Mouse (Mus musculus) limb, embryonic 11.5 days (tissue): ENCODE results near the gene Rassf4. TPM values are rescaled to one million over a fixed set of nuclear protein-coding genes. Genes with fewer than 3 reads are reported as not detected.

Experiments used
- ATAC-seq: fragments of 200-750 bp; cut with Nextera tagmentation; 2 replicates; pipeline ENCODE4 v1.8.0; 2017; ENCODE audit warnings: low read depth; ENCODE audit not compliant: insufficient number of reproducible peaks, low FRiP score, low TSS enrichment
- DNase-seq: peaks from one replicate; pipeline ENCODE4 v3.0.0-alpha.2; 2015; ENCODE audit warnings: low spot score
- H3K27ac ChIP-seq: fragments of 300-500 bp; sonication (generic); replicated peaks from 2 replicates; pipeline ENCODE4 v1.5.1; 2014; ENCODE audit warnings: low read depth, mild to moderate bottlenecking, low read length
- H3K27me3 ChIP-seq: fragments of 300-500 bp; sonication (generic); 2 replicates; pipeline ENCODE4 v1.6.1; 2014; ENCODE audit warnings: mild to moderate bottlenecking, low read length, mixed read lengths; ENCODE audit not compliant: control insufficient read depth, insufficient read depth
- H3K36me3 ChIP-seq: fragments of 300-500 bp; sonication (generic); 2 replicates; pipeline ENCODE4 v1.6.1; 2014; ENCODE audit warnings: mild to moderate bottlenecking, low read length, moderate library complexity, mixed read lengths; ENCODE audit not compliant: control insufficient read depth, insufficient read depth
- H3K4me1 ChIP-seq: fragments of 300-500 bp; sonication (generic); 2 replicates; pipeline ENCODE4 v1.6.1; 2014; ENCODE audit warnings: low read length, mixed read lengths; ENCODE audit not compliant: control insufficient read depth, insufficient read depth
- H3K4me2 ChIP-seq: fragments of 300-500 bp; sonication (generic); 2 replicates; pipeline ENCODE4 v1.6.1; 2014; ENCODE audit warnings: low read depth, mild to moderate bottlenecking, moderate library complexity; ENCODE audit not compliant: severe bottlenecking
- H3K4me3 ChIP-seq: fragments of 300-500 bp; sonication (generic); 2 replicates; pipeline ENCODE4 v1.5.1; 2014; ENCODE audit warnings: low read depth, low read length
- H3K9ac ChIP-seq: fragments of 300-500 bp; sonication (generic); 2 replicates; pipeline ENCODE4 v1.6.1; 2014; ENCODE audit warnings: mild to moderate bottlenecking, low read length
- H3K9me3 ChIP-seq: fragments of 300-500 bp; sonication (generic); 2 replicates; pipeline ENCODE4 v1.6.1; 2016; ENCODE audit warnings: low read length; ENCODE audit not compliant: control insufficient read depth
- WGBS: fragments of 180-500 bp; shearing (Covaris S2); extraction: QIAGEN DNeasy Blood & Tissue Kit; methylation state at CpG from one replicate; pipeline ENCODE4 v1.1.7; 2014; 5-methylcytosine and 5-hydroxymethylcytosine counted together
- polyA plus RNA-seq: library from polyadenylated mRNA; unstranded; fragments of >200 nt; fragmentation: Nextera tagmentation; extraction: Ambion mirVana; gene quantifications from 2 replicates; pipeline ENCODE4 v1.2.1, GENCODE M21; 2014

Gene Rassf4
- polyA plus RNA-seq, 1 experiment from 2014 or later: 8.1 TPM

GRCm38 (mm10) chr6:116679563-116680288, 6.0 kb upstream of the Rassf4 start:
- ATAC-seq (no peak), DNase-seq (no peak)
- Histone ChIP-seq H3K36me3 (no peaks in the 10 kb centered on the region), H3K27ac (no peak overlapping the region), H3K4me3 (no peak overlapping the region), H3K9ac (no peak overlapping the region), H3K4me2 (no peak overlapping the region), H3K4me1 (no peaks in the 10 kb centered on the region), H3K27me3 (peaks cover 2% of the 10 kb centered on the region; the same call in 1 of the 2 replicates), H3K9me3 (no peaks in the 10 kb centered on the region)
- 70% methylated on average over 5 of the region's 5 CpGs for WGBS

DNA sequence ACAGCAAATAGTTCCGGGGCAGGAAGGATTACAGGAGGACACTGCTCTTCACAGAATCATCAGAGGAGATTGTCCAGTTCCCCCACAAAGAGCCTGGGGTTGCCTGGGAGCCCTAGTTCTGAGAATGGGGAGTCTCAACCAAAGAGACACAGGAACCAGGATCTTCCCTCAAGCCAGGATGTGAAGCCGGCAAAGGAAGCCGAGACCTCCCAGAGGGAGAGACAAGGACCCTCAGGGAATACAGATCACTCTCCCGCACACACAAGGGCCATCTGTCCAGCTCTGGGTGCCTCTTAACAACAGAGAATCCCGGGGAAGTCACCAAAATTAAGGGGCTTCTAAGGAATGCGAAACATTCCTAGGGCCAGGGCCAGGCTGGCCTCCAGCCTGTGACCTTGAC, 3.6 kb upstream of the Rassf4 start:
- WGBS: 69% methylated on average over 6 of the region's 6 CpGs
- H3K4me1 ChIP-seq: no peaks in the 10 kb centered on the region; the same call in 1 of the 2 replicates
- H3K36me3 ChIP-seq: no peaks in the 10 kb centered on the region
- H3K27me3 ChIP-seq: peaks cover 2% of the 10 kb centered on the region; the same call in 1 of the 2 replicates
- H3K4me3 ChIP-seq: no peak overlapping the region
- no peak overlapping the region for H3K27ac ChIP-seq
- no peaks in the 10 kb centered on the region for H3K9me3 ChIP-seq
- H3K4me2 ChIP-seq: no peak overlapping the region
- no peak overlapping the region for H3K9ac ChIP-seq
- no peak for DNase-seq
- no peak for ATAC-seq

- DNase-seq: no peak
- Histone ChIP-seq H3K27ac (no peak overlapping the region), H3K27me3 (peaks cover 2% of the 10 kb centered on the region; the same call in 1 of the 2 replicates), H3K36me3 (no peaks in the 10 kb centered on the region), H3K4me3 (no peak overlapping the region), H3K4me1 (peaks cover 4% of the 10 kb centered on the region), H3K9ac (no peak overlapping the region), H3K4me2 (no peak overlapping the region), H3K9me3 (no peaks in the 10 kb centered on the region)
- WGBS: 76% methylated on average over 10 of the region's 10 CpGs
- ATAC-seq: no peak
Observed at GRCm38 (mm10) chr6:116676355-116676913, 2.7 kb upstream of the Rassf4 start.

DNA sequence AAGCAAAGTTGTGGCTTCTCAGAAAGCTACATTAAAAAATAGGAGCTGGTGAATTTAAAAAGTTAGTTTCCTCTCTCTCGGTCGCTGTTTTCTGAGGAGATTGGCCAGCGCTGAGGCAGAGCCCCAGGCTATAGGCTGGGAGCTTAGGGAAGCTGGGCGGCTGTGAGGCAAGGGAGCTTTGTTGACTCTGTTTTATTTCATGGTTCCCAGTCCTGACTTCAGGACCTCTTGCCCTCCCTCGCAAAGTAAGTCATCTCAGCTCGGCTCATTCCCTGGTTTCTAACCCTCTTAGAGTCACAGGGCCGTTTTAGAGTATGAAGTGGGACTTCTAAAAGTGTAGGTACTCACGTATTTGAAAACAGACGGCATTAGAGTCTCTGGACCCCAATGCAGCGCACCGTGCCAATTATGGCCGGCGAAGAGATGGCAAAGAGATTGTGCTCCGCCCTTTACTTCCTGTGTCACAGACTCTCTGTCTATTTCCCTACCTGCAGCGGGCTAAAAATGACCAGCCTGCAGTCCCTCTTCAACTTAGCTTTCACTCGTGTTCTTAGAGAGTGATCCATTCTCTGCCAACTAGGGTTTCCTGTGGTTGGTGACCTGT, 633 bp upstream of the Rassf4 start:
- peak overlapping the region; percentile 92 for H3K4me2 ChIP-seq
- peak overlapping the region; percentile 53 for H3K9ac ChIP-seq

GRCm38 (mm10) chr6:116672349-116672748, 1.4 kb downstream of the Rassf4 start:
- Histone ChIP-seq H3K4me2 (no peak overlapping the region), H3K27ac (no peak overlapping the region), H3K27me3 (peaks cover 2% of the 10 kb centered on the region; the same call in 1 of the 2 replicates), H3K9ac (no peak overlapping the region), H3K4me3 (no peak overlapping the region), H3K36me3 (no peaks in the 10 kb centered on the region), H3K9me3 (no peaks in the 10 kb centered on the region), H3K4me1 (peaks cover 12% of the 10 kb centered on the region)
- DNase-seq (no peak), ATAC-seq (no peak)
- 78% methylated on average over 5 of the region's 5 CpGs for WGBS

More for the DNA sequence above, 633 bp upstream of the Rassf4 start:
- Histone ChIP-seq H3K27me3 (peaks cover 2% of the 10 kb centered on the region; the same call in 1 of the 2 replicates), H3K36me3 (no peaks in the 10 kb centered on the region), H3K4me3 (peak overlapping the region; percentile 42), H3K9me3 (no peaks in the 10 kb centered on the region), H3K4me1 (peaks cover 12% of the 10 kb centered on the region), H3K27ac (0 out of 2 replicates have a peak overlapping the region, but pooled peaks have one; percentile 36)
- ATAC-seq: no peak
- peak; percentile 33 for DNase-seq
- WGBS: 19% methylated on average over 16 of the region's 16 CpGs

DNA sequence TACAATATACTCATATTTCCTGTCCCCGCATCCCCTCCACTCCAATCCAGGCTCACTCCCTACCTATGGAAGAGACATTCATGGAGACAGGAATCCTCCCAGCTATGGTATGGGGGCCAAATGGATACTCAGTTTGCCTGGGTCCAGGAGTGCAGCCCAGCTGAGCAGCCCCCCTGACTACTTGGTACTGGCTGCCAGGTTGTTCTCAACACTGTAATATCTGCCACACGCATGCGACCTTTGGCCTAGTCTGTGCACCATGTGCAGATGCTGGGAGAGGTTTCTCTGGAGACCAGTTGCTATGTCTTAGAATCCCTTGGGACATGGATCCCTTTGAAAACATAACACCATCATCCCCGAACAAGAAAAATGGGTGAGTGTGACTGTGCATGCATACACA, 2.0 kb downstream of the Rassf4 start:
- ATAC-seq (no peak), DNase-seq (no peak)
- H3K27me3 ChIP-seq: peaks cover 2% of the 10 kb centered on the region; the same call in 1 of the 2 replicates
- H3K4me2 ChIP-seq: no peak overlapping the region
- H3K4me3 ChIP-seq: no peak overlapping the region
- no peaks in the 10 kb centered on the region for H3K36me3 ChIP-seq
- H3K27ac ChIP-seq: no peak overlapping the region
- peaks cover 12% of the 10 kb centered on the region for H3K4me1 ChIP-seq
- WGBS: 86% methylated on average over 4 of the region's 4 CpGs
- H3K9ac ChIP-seq: no peak overlapping the region
- no peaks in the 10 kb centered on the region for H3K9me3 ChIP-seq

DNA sequence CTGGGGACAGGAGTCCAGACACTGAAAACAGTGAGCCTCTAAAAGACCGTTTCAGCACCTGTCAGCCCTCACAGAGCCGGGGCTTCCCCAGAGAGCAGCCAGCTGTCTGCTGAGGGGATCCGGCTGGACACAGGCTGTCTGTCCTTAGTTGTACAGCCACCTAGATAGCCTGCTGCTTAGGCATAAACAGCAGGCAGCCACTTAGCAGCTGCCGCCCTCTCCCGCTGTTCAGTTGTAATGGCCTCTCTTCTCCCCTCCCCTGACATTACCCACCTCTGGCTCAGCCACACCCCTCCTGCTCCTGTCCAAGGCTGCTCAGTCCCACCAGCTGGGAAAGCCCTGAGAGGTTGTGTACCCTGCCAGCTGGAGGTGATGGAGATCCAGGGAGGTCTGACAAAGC, 2.7 kb downstream of the Rassf4 start:
- Histone ChIP-seq H3K4me1 (peaks cover 12% of the 10 kb centered on the region), H3K4me2 (no peak overlapping the region), H3K9me3 (no peaks in the 10 kb centered on the region), H3K27me3 (peaks cover 2% of the 10 kb centered on the region; the same call in 1 of the 2 replicates), H3K36me3 (no peaks in the 10 kb centered on the region), H3K4me3 (no peak overlapping the region), H3K27ac (no peak overlapping the region), H3K9ac (no peak overlapping the region)
- DNase-seq (peak; percentile 32), ATAC-seq (peak; percentile 40)
- WGBS: 2% methylated on average over 5 of the region's 5 CpGs

- ATAC-seq (no peak), DNase-seq (no peak)
- Histone ChIP-seq H3K4me1 (peaks cover 12% of the 10 kb centered on the region), H3K27ac (no peak overlapping the region), H3K4me2 (no peak overlapping the region), H3K4me3 (no peak overlapping the region), H3K36me3 (no peaks in the 10 kb centered on the region), H3K9ac (peak overlapping the region; percentile 5; the same call in 1 of the 2 replicates), H3K27me3 (peaks cover 2% of the 10 kb centered on the region; the same call in 1 of the 2 replicates), H3K9me3 (no peaks in the 10 kb centered on the region)
- WGBS: 55% methylated on average over 6 of the region's 6 CpGs
Observed at GRCm38 (mm10) chr6:116670144-116670543, 3.6 kb downstream of the Rassf4 start.
